Mouse (Mus musculus) kidney, adult 2 months (tissue): ENCODE data around the gene Tjp2. TPM values are rescaled to one million over a fixed set of nuclear protein-coding genes. Genes with fewer than 3 reads are reported as not detected.

Experiments used
- DNase-seq: peaks from one replicate; pipeline ENCODE4 v3.0.0; 2021
- H3K27ac ChIP-seq: fragments of 200-500 bp; 2 replicates; pipeline ENCODE4 v1.5.1; 2012; ENCODE audit warnings: low read depth, low read length, control low read depth, inconsistent platforms; ENCODE audit not compliant: insufficient read depth
- H3K27me3 ChIP-seq: fragments of 200-500 bp; replicated peaks from 2 replicates; pipeline ENCODE4 v1.6.1; 2012; ENCODE audit warnings: mild to moderate bottlenecking, moderate library complexity, low read length, inconsistent platforms; ENCODE audit not compliant: control insufficient read depth, insufficient read depth
- H3K36me3 ChIP-seq: fragments of 200-500 bp; 2 replicates; pipeline ENCODE4 v1.6.1; 2012; ENCODE audit warnings: mild to moderate bottlenecking, moderate library complexity, low read length, inconsistent platforms; ENCODE audit not compliant: control insufficient read depth, insufficient read depth
- H3K4me1 ChIP-seq: fragments of 200-500 bp; 2 replicates; pipeline ENCODE4 v1.6.1; 2011; ENCODE audit warnings: low read length; ENCODE audit not compliant: control insufficient read depth, insufficient read depth
- H3K4me3 ChIP-seq: fragments of 200-500 bp; 2 replicates; pipeline ENCODE4 v1.5.1; 2011; ENCODE audit warnings: mild to moderate bottlenecking, low read depth, low read length, control low read depth; ENCODE audit not compliant: insufficient read depth
- CTCF ChIP-seq: fragments of 200-500 bp; conservative IDR thresholded peaks from 2 replicates; pipeline ENCODE4 v1.5.1; 2011; ENCODE audit warnings: low read depth, mild to moderate bottlenecking, control low read depth, low read length, moderate library complexity, mixed read lengths; ENCODE audit not compliant: insufficient read depth, insufficient read length
- POLR2A ChIP-seq: fragments of 200-500 bp; IDR thresholded peaks from one replicate; pipeline ENCODE4 v1.6.1; 2011; ENCODE audit warnings: low read depth, low read length, control low read depth
- WGBS: fragments of 180-500 bp; shearing (Covaris S2); methylation state at CpG from one replicate; pipeline ENCODE4 v1.1.7; 2018; 5-methylcytosine and 5-hydroxymethylcytosine counted together
- polyA plus RNA-seq: library from polyadenylated mRNA; depleted of rRNA; stranded (reverse); fragments of >200 nt; gene quantifications from 2 replicates; pipeline ENCODE4 v1.2.3, GENCODE M21; 2012

The Tjp2 gene
- polyA plus RNA-seq, 1 experiment: 13.0 TPM

DNA sequence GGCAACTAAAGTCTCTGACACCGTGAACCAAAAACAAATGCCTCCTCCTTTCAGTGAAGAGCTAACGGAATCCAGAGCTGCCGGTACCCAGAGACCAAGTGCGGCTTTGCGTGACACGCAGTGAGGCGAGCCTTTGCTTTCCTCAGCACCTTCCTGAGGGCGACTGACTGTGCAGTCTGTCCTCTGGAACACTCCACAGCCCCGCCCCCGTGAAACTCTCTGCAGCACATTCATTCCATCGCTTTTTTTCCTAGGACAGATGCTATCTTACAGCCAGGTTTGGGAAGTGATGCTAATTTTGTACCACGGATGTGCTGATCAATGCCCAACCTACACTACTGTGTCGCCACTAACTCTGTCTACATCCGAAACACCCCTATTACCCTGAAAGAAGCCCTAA lies 37.9 kb upstream of the Tjp2 start:
- H3K27me3 ChIP-seq: no peaks in the 10 kb centered on the region
- H3K4me3 ChIP-seq: no peak overlapping the region
- TF ChIP-seq POLR2A: no peak
- 71% methylated on average over 14 of the region's 14 CpGs for WGBS
- peaks cover 22% of the 10 kb centered on the region for H3K4me1 ChIP-seq
- H3K27ac ChIP-seq: no peak overlapping the region
- peak; percentile 82 for DNase-seq
- no peaks in the 10 kb centered on the region for H3K36me3 ChIP-seq

DNA sequence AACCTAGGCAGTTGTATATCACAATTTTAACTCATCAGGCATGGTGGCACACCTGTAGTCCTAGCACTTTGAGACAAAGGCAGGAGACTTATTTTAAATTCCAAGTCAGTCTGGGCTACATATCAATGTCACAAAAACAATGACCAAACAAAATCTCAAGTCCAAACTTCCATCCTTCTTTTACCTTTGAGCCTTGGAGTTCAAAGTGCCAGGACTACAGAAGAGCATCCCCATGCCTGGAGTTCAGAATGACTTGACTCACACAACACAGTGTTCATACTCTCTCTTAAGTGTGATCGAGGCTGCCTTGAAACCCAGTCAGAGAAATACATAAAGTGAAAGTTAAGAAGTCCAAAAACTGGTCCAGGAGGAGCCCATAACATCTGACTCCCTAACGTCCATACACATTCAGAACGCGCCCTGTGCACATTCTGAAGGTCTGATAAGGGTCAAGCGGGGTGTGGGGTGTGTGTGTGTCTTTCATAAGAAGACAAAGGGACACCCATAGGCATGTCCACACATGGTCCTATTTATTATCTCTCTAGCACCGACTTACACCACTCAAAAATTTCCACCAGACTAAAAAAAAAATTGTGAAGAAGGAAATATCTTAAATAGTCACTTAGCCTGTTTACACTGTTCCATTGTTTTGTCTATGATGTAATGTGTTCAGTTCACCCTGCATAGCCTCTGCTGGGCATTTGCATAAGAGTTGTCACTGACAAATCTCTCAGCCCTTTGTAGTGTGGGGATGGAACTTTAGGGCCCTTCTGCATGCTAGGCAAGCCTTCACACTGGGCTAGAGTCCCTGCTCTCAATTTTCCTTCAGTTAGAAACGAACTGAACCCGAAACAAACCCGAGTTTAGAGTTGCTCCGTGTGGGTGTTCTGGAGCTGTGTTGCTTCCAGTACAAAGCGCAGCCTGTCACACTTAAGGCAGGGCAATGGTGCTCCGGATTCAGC lies 34.8 kb upstream of the Tjp2 start:
- 69% methylated on average over 12 of the region's 12 CpGs for WGBS

DNA sequence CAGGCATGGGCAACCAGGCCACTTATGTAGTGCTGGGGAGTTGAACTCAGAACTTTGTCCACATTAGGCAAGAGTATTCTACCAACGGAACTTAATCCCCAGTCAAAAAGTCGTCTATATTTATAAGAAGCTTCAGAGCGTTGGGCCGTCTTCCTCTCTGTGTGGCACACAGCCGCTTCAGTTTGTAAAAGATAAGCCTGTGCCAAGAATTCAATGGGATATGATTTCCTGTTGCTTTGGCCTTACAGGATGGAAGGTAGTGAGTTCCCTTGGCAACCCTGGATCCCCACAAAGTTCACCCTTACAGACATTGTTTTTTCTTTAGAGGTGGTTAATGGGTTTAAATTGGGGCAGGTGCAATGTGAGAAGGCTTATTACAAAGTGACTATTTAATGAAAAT lies 33.5 kb upstream of the Tjp2 start:
- peaks cover 4% of the 10 kb centered on the region; the same call in 1 of the 2 replicates for H3K4me1 ChIP-seq
- peak overlapping the region; percentile 2; the same call in 1 of the 2 replicates for H3K27ac ChIP-seq
- no peaks in the 10 kb centered on the region for H3K27me3 ChIP-seq
- DNase-seq: peak; percentile 68
- H3K4me3 ChIP-seq: no peak overlapping the region
- WGBS: 59% methylated on average over 5 of the region's 5 CpGs
- no peaks in the 10 kb centered on the region for H3K36me3 ChIP-seq
- TF ChIP-seq CTCF (no peak), POLR2A (no peak)

More for the DNA sequence above, 34.8 kb upstream of the Tjp2 start:
- Histone ChIP-seq H3K27ac (peak overlapping the region; percentile 49), H3K27me3 (no peaks in the 10 kb centered on the region), H3K4me1 (peaks cover 4% of the 10 kb centered on the region; the same call in 1 of the 2 replicates), H3K4me3 (no peak overlapping the region), H3K36me3 (no peaks in the 10 kb centered on the region)
- TF ChIP-seq POLR2A (no peak), CTCF (no peak)
- DNase-seq: peak; percentile 69

DNA sequence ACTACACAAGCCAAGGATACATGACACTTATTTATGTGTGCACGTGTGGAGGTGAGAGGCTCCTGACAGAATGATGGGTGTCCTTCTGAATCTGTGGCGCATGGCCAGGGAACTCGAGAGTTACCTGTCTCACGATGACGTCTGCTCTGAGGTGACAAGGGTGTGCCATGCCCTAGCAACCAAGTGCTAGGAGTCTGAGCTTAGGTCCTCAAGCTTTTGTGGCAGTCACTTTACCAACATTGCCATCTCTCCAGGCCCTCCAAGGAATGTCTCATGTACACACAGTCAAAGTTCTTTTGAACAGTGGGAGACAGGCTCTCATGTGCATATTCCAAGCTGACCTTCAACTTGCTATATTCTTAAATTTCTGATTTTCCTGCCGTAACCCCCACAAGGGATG lies 33.1 kb upstream of the Tjp2 start:
- Histone ChIP-seq H3K36me3 (no peaks in the 10 kb centered on the region), H3K4me3 (no peak overlapping the region), H3K27ac (peak overlapping the region; percentile 2; the same call in 1 of the 2 replicates), H3K27me3 (no peaks in the 10 kb centered on the region), H3K4me1 (peaks cover 4% of the 10 kb centered on the region; the same call in 1 of the 2 replicates)
- no peak for DNase-seq
- no peak for TF ChIP-seq POLR2A
- TF ChIP-seq CTCF: no peak
- 86% methylated on average over 6 of the region's 6 CpGs for WGBS

DNA sequence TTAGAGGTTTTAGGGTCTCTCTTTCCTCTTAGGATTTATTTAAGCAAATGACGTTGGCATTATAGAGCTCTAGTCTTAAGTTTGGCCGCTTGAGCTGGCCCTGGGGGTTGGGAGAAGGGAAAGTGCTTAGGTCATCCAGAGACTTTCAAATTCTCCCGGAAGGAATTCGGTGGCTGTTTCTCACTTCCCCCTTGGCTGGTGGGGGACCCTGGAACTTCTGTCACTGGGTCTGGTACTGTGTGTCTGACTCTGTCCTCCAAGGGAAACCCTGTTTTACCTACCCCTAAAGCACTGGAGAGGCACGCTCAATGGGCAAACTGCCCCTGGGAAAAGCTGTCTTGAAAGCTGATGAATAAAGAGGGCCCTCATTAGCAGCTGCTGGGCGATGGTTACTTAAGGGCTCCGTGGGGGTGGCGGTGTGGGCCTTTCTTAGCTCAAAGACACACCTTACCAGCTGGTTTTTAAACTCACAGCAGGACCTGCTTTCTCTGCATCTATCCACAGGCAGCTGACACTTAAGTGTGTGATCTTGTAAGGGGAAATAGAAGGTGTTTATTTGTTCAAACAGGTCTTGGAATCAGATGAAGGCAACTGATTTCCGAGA lies 28.9 kb upstream of the Tjp2 start:
- Histone ChIP-seq H3K4me1 (no peaks in the 10 kb centered on the region; the same call in 1 of the 2 replicates), H3K27me3 (no peaks in the 10 kb centered on the region), H3K4me3 (no peak overlapping the region), H3K36me3 (no peaks in the 10 kb centered on the region), H3K27ac (no peak overlapping the region)
- TF ChIP-seq CTCF (no peak), POLR2A (no peak)
- WGBS: 42% methylated on average over 9 of the region's 9 CpGs
- no peak for DNase-seq

DNA sequence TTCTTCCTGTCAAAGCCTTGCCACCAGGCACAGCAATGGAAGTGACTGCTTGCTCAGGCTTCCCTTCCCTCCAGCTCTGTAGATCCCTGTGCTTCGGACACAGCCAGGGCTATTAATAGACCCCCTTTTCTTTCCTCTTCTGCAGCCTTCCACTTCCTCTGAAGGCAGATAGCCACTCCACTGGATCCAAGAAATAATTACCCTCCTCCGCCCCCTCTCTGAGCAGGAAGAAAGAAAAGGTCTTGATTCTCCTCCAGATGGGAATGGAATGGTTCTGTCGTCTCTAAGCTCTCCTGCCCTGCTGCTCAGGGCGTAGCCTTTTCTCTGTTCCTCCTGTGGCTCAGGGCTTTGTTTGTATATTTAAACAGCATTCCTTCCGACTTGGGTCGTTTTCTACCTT lies 27.0 kb upstream of the Tjp2 start:
- no peaks in the 10 kb centered on the region for H3K27me3 ChIP-seq
- TF ChIP-seq CTCF (no peak), POLR2A (no peak)
- no peaks in the 10 kb centered on the region; the same call in 1 of the 2 replicates for H3K4me1 ChIP-seq
- no peaks in the 10 kb centered on the region for H3K36me3 ChIP-seq
- no peak overlapping the region for H3K27ac ChIP-seq
- 32% methylated on average over 6 of the region's 6 CpGs for WGBS
- DNase-seq: peak; percentile 57
- no peak overlapping the region for H3K4me3 ChIP-seq

DNA sequence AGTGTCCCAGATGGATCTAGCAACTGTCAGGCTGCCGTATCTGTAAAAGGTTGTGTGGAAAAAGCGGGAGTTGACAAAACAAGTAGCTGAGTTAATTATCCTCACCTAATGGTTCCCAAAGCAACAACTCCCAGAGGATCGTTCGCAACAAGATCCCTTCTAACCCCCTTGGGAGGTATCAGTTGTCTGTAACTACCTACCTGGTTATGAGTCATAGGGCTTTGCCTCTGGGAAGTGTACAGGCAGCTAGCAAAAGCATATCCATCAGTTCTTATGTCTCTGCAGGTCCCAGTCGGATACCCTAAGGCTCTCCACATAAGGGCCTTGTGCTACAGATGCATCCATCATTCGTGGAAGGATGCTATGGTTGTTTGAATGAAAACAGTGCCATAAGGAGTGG lies 18.5 kb upstream of the Tjp2 start:
- Histone ChIP-seq H3K27me3 (no peaks in the 10 kb centered on the region), H3K4me1 (no peaks in the 10 kb centered on the region), H3K4me3 (no peak overlapping the region), H3K36me3 (no peaks in the 10 kb centered on the region), H3K27ac (no peak overlapping the region)
- 86% methylated on average over 6 of the region's 6 CpGs for WGBS
- no peak for TF ChIP-seq CTCF
- no peak for TF ChIP-seq POLR2A
- no peak for DNase-seq
